Mouse (Mus musculus): ENCODE data around the gene Caly.

Gene Caly

DNA sequence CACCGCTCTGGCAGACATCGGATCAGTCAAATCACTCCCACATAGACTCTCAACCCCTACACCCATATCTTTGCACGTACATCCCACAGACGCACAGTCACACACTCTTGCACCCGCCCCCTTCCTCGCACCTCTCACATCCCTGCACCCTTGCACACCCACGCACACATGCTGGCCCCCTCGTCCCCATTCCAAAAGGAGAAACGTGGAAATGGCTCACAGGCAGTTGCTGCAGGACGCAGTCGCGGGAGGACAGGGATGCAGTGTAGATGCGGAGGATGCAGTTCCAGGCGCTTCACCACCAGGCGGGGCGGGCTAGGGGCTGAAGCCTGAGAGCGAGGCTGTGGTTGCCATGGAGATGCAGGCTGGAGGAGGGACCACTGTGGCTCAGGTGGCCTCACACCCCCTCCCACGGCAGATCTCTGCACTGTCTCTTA is at the start of gene Caly:
Caly (minus strand) TSS at position 307 of the 437 bp plus-strand sequence.
- no peak for DNase-seq (ENCODE audit: low spot score)

DNA sequence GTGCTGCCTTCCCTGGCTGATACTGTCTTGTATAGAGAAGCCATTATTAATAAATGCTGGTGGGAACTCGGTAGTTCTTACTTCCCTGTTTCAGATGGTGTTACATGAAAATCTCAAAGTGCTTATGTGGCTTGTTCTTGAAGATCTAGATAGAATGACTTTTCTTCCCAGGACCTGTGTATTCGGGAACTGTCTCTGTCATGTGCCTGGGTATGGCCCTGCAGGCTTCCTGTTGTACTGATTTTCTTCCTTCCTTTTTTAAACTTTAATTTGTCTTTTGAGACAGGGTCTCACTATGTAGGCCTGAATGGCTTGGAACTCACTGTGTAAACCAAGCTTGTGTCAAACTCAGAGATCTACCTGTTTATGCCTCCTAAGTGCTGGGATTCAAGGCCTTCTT is 45.6 kb upstream of the Caly start:
- DNase-seq (ENCODE audit: low spot score), result no peak

DNA sequence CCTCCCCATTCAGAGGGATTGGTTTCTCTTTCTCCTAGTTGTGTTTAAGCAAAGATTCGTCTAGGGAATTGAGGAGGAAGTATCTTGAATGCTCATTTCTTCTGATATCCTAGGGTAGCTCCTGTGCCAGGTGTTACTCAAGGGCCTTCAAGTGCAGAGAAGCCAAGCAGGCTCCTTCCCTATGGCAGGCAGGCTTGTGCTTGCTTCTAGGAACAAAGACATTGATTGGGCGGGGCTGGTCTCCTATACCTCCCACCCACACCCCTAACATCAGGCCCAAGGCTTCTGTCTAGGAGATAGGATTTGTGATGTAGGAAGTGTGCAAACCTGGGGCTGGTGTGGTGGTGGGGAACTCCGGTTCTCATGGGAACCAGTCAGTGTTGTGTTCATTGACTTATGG is 44.6 kb upstream of the Caly start:
- no peak for DNase-seq (ENCODE audit: low spot score)

DNA sequence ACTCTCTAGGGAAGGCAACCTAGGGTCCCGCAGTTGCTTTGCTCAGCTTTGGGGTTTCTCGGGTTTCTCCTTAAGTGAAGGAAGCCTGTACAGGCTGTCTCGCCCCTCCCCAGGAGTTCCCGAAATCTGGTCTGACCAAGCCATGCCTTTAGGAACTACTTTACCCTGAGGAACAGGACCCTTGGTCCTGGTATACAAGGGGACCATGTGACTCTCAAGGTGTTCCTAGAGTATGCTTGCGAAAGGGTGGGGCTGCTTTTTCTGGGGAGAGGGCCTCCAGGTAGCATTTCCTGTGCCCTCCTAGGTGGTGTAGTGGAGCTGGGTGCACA is 43.6 kb upstream of the Caly start:
- no peak for DNase-seq (ENCODE audit: low spot score)

DNA sequence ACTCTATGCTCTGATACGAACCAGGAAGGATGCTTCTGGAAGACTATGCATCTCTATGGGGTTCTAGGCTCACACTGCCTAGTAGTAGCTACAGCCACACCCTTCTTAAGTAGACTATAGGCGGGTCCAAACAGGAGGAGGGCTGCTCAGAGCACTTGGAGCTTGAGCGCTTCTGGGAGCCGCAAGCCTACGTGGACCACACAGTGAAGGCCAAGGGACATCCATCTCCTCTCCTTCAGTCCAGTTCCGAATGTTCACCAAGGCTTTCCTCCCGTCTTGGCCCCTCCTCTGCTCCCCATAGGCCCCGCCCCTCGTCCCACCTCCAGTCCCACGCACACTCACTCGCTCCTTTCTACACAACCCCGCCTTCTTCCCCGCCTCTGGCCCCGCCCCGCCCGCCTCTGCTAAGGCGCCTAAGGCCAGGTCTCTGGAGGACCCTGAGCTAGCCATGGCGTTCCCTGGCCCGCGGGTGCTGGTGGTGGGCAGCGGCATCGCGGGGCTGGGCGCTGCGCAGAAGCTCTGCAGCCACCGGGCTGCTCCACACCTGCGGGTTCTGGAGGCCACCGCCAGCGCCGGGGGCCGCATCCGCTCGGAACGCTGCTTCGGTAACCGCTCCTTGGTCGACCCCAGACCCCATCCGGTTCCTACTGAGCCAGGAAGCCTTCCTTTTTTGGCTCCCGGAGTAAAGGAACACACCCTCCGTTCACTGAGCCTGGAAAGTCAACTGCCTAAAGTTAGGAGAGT is 43.1 kb upstream of the Caly start:
- peak; percentile 83 for DNase-seq (ENCODE audit: low spot score)

DNA sequence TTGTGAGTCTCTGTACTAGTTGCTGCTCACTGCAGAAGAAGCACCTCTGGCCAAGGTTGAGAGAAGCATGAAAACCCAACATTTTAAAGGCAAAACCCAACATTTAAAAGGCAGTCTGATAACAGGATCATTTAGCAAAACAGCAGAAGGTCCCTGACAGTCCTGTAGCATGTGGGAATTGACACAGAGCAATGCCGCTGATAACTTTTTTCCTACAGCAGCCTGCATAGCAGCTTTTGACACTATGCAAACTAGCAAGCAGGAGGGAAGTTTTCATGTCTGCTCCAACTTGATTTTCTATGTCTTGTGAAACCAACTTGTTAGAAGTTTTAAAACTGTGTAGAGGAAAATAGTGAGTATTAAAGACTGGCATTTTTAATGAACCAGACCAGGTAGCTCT is 42.0 kb upstream of the Caly start:
- no peak for DNase-seq (ENCODE audit: low spot score)

DNA sequence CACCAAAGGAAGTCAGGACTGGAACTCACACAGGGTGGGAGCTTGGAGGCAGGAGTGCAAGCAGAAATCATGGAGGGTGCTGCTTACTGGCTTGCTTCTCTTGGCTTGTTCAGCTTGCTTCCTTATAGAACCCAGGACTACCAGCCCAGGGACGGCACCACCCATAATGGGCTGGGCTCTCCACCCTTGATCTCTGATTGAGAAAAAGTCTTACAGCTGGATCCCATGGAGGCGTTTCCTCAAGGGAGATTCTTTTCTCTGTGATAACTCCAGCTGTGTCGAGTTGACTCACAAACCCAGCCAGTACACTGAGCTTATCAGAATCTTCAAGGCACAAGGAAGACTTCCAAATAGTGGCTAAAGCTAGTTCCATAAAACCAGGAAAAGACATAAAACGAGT is 40.4 kb upstream of the Caly start:
- DNase-seq (ENCODE audit: low spot score), result no peak

DNA sequence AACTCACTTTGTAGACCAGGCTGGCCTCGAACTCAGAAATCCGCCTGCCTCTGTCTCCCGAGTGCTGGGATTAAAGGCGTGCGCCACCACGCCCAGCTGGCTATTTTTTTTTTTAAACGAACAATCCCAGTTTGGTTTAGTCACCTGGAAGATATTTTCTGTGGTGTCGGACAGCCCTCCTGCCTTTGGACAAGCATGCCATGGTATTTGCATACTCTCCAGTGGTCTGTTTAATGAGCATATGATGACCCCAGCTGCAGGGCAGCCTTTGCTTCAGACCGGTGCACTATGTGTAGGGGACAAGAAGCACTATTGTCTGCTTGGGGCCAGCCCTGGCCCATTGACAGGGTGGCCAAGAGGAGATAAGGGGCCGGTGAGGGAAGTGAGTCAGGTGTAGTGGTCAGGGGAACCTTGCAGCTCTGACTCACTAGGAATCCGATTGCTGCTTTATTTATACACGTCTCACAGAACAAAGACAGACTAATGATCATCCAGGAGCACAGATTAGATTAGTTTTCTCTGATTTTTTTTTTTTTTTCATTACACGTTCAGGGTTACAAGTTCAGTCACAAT is 39.1 kb upstream of the Caly start:
- DNase-seq (ENCODE audit: low spot score), result no peak

DNA sequence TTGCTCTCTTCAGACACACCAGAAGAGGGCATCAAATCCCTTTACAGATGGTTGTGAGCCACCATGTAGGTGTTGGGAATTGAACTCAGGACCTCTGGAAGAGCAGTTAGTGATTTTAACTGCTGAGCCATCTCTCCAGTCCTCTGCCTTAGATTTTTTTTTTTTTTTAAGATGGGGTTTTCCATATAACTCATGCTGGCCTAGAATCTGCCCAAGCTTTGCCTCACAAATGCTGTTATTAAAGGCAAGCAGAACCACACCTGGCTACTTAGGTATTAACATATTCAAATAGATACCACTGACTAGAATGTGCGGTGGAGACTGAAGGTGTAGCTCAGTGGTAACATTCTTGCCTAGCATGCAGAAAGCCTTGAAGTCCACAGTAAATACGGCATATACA is 38.1 kb upstream of the Caly start:
- DNase-seq (ENCODE audit: low spot score), result no peak

DNA sequence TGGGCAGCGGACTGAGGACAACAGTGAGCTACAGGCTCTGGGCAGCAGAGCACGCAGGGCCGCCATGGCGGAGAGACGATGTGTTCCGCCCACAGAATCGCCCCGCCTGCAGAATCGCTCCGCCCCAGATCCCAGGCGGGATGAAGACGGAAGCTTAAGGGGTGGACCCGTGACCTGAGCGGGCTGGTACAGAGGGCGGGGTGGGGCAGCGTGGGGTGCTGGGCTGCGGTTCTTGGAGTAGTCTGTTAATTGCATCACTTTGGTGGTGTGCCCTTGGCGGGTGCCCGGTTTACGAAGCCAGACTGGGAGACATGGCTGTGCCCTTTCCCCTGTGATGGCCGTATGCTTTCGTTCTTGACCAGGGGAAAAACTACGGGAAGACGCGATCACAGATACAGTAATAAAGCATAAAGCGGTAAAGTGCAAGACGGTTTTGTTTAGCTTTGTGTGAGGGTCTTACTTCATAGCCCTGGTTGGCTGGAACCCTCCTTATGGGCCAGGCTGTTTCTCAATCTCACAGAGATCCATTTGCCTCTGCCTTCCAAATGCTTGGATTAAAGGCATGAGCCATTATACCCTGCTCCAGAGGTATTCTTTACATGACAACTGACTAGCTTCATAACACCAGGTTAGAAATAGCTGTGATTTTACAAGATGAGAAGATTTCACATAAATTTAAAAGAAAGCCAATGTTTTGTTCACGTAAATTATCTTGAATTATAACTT is 34.1 kb upstream of the Caly start, which contains the start of gene Echs1:
Echs1 (minus strand) TSS at position 148 of the 726 bp plus-strand sequence.
- peak; percentile 82 for DNase-seq (ENCODE audit: low spot score)

DNA sequence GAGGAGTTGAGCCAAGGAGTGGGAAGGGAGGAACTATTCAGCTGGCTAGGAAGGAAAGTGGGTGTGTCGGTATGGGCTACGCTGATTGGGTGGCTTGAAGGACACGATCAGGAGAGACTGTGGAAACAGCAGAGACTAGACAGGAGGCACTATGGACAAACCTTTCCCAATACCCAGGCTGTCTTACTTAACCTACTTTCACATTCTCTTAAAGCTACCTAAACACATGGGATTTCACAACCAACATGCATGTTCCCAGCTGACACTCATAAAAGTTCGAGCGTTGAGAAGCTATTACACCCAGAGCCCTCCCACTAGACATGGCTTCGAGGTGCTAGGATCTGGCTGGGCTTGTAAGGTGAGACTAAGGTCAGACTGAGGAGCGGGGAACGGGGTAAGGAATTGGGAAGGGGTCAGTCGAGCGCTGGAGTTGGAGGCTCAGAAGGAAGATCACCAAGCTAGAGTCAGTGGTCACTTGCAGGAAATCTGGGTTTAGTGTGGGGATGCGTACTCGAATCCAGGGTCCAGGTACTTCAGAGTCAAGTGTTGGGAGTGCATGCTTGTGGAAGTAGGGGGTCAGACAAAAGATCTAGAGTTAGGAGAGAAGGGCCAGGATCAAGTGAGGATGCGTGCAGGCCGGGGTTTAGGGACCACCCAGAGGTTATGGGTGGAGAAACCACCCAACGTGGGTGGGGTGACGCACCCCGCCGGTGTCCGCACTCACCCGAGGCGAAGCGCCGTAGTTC is 33.4 kb upstream of the Caly start, which contains the start of gene Paox:
Paox (plus strand) TSS at position 217 of the 746 bp plus-strand sequence.
- peak; percentile 2 for DNase-seq (ENCODE audit: low spot score)

DNA sequence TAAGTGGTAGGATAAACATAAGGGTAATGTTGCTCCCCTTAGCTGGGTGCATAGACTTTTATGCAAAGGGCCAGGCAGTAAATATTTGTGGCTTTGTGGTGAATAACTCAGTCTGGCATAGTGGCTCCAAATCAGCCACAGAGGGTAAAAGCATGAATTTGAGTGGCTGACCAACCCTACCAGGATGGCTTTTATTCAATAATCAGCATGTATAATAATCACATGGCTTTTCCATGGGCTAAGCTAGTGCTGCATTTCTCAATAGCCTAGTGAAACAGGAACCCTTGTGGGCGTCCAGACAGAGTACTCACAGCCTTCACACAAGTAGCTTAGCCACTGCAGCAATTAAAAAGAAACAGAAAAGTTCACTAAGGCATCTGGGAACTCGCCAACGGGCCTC is 29.6 kb upstream of the Caly start:
- DNase-seq (ENCODE audit: low spot score), result no peak

DNA sequence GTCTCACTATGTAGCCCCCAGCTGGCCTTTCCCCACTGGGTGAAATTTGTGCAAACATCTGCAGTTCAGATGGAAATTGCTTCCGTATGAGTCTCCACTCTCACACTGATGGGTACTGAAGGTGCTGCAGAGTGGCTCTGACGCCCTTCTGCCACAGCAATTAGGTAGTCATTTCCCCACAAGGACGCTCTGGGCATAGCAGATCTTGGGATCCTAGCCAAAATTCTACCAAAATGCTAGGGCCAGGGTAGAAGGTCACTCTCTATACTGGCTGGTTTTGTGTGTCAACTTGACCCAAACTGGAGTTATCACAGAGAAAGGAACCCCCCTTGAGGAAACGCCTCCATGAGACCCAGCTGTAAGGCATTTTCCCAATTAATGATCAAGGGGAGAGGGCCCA is 21.7 kb upstream of the Caly start:
- no peak for DNase-seq (ENCODE audit: low spot score)

DNA sequence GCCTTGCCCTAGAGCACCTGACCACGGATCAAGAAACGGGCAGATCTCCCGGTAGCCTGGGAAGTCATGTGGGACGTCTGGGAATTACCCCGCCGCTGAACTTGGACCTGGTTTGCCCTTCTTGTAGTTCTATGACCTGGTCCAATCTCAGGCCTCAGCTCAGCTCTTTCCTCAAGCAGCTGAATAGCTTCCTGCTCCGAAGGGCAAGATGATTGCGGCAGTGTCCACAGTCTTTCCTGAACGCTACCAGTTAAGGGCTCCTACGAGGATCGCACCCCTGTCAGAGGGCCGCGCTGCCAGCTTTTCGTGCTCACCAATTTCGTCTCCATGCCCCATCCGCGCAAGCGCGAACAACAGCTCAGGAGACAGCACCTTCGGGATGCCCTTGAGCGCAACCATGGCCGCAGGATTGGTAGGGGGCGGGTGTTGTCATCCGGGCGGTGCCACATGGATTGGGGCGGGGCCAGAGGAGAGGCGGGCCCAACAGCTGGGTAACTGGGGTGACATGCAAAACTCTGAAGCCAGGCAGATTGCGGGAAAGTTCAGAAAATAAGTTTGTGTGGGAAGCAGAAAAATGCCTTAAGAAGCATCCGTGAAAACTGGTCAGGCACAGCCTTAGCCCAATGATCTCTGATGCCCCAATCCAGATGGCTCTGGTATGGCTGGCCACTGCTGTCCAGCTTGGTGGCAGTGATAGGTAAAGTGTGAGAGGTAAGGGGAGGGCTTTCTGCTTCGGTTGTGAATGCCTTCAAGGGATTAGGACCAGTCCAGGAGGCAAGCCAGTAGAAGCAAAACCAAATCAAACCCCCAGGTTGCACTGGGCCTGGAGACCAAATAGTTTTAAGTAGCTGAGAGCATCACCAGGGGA is 19.9 kb upstream of the Caly start, which contains the start of gene Fuom:
Fuom (minus strand) TSS at position 449 of the 868 bp plus-strand sequence.
- DNase-seq (ENCODE audit: low spot score), result peak; percentile 50

DNA sequence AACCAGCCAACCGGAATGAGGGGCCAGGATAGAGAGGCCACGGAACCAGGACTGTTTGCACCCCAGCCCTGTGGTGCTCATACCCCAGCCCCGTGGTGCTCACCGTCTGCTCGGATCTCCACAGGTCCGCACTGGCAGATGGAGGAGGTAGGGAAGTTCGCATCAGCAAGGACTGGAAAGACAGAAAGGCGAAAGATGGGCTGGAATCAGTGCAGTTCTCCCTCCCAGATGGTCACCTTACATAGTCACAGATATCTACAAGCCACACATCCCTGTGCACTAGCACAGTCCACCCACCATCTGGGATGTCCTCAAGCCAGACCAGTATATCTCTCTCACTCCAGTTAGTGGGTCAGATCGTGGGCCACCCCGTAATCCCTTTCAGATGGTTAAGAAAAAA is 19.1 kb upstream of the Caly start:
- DNase-seq (ENCODE audit: low spot score), result no peak

DNA sequence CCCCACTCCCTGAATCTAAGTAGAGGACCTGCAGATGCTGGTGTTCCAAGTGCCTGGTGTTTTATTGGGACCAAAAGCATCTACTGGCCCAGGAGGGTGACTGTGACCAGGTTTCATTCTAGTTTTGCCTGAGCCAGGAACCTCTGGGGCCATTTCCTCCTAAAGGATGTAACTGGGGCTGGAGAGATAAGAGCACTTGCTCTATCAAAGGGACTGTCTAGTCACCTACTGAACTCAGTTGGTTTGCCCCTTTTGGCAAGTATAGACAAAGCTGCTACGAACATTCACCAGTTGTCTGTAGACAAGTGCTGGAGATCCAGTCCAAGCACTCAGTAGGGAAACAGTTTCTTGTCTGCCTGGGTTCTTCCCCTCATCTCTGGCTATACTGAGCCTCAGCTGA is 16.1 kb upstream of the Caly start:
- DNase-seq (ENCODE audit: low spot score), result no peak

DNA sequence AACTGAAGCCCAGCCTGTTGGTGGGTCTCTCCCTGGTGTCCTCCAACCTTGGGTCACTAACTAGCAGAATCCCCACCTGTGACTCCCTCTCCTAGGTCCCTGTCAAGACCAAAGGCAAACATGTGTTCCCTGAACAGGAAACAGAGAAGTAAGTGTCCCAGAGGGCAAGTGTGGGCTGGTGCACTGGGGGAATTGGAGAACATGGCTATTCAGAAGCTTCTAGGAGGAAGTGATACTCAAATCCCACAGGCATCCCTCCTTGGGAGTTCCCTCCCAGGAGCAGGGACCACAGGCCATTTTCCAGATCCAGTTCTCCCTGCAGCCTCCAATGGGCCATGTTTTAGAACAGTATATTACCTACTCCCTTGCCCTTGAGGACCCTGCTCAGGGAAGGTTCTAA is 13.7 kb upstream of the Caly start:
- DNase-seq (ENCODE audit: low spot score), result no peak

DNA sequence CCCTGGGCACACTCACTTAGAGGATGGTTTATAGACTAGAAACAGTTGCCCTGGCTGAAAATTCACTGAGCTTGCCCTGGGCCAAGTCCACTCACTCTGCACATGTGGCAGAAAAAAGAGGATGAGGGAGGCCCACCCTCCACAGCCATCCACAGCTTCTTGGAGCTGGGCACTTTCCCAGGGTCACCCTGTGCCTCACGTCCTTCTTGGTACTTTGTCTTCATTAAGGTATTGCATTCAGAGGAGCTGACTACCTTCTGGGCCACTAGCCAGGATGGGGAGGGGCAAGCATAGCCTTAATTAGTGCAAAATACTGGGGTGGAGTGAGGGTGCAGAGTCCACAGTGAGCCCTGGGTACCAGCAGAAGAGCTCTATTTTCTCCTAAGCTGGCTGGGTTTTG is 13.2 kb upstream of the Caly start:
- no peak for DNase-seq (ENCODE audit: low spot score)

DNA sequence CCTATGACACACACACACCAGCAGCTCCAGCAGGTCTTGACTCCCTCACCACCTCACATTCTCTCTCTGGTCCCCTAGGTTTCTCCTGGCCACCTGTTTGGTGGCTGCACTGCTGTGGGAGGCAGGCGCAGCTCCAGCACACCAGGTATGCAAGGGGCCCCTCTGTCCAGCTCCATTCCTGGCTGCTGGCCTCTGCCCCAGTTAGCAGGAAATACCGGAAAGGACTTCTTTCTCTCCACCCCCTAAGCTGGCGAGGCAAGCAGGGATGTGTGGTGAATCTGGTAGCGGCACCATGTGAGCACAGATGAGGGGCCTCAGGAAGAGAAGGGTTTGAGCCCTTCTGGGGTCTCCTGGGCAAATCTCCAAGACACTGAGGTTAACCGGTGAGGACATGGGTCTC is 12.6 kb upstream of the Caly start:
- no peak for DNase-seq (ENCODE audit: low spot score)

DNA sequence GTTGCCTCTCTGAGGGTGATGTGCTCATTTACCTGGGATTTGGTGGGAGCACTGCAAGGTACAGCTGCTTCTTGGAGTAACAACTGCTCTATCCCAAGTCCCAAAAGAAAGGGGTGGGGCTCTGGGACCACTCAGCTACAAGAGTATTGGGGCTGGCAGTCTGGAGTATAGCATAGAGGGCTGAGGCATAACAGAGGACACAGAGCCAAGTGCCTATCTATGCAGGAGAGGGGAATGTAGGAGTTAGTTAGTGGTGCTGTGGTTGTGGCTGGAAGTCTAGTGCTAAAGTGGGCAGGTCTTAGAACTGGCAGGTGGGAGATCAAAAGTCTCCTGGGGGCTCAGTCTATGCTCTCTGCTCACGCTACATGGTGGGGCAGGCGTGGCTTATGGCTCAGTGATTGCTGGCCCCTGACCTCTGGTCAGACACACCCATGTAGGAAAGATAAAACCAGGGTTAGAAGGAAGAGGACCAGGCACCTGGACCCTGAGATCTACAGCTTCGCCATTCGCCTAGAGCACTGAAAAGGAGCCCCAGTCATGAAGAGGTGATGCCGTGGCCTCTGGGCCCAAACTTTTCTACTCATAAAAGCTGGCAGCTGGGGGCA is 10.7 kb upstream of the Caly start, which contains the start of gene Prap1:
Prap1 (plus strand) TSS at position 472 of the 605 bp plus-strand sequence.
- no peak for DNase-seq (ENCODE audit: low spot score)

DNA sequence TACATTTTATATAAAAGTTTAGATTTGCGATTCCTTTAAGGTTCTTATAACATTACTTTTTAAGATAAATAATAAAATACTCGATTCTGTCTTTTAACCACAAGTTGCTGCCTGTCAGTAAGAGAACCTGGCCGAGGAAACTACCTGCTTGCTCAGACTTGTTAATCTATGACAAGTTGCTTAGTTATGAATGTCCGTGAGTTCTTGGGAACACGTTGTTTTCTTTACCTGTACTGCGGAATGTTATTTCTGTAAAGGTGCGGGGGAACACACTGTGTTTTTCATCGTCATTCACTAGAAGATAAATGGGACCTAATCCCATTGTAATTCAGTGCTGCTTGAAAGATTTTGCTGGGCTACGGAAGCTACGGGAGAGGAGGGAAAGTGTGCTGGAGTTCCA is 8.3 kb upstream of the Caly start:
- DNase-seq (ENCODE audit: low spot score), result no peak

All from spleen, adult 12 weeks (tissue).